Mouse (Mus musculus) stomach, postnatal 0 days (tissue): ENCODE measurements around the gene Psapl1. TPM values are rescaled to one million over a fixed set of nuclear protein-coding genes. Genes with fewer than 3 reads are reported as not detected.
"Not testable (repeated sequence)": the region's sequence is repeated elsewhere in the genome, so short reads cannot be mapped to it uniquely, and the experiment has no call there.

Source experiments
- ATAC-seq: fragments of 200-750 bp; cut with Nextera tagmentation; 2 replicates; pipeline ENCODE4 v1.8.0; 2017; ENCODE audit not compliant: low FRiP score, low TSS enrichment
- DNase-seq: peaks from one replicate; pipeline ENCODE4 v3.0.0-alpha.2; 2016; ENCODE audit warnings: low spot score
- H3K27ac ChIP-seq: fragments of 300-500 bp; sonication (generic); replicated peaks from 2 replicates; pipeline ENCODE4 v1.5.1; 2014; ENCODE audit warnings: mild to moderate bottlenecking, control low read depth
- H3K27me3 ChIP-seq: fragments of 300-500 bp; sonication (generic); 2 replicates; pipeline ENCODE4 v1.6.1; 2014; ENCODE audit warnings: low read length; ENCODE audit not compliant: control insufficient read depth, insufficient read depth
- H3K36me3 ChIP-seq: fragments of 300-500 bp; sonication (generic); 2 replicates; pipeline ENCODE4 v1.6.1; 2014; ENCODE audit warnings: low read length, mixed read lengths; ENCODE audit not compliant: control insufficient read depth, insufficient read depth
- H3K4me1 ChIP-seq: fragments of 300-500 bp; sonication (generic); replicated peaks from 2 replicates; pipeline ENCODE4 v1.6.1; 2014; ENCODE audit warnings: antibody characterized with exemption; ENCODE audit not compliant: control insufficient read depth, insufficient read depth
- H3K4me2 ChIP-seq: fragments of 300-500 bp; sonication (generic); replicated peaks from 2 replicates; pipeline ENCODE4 v1.6.1; 2014; ENCODE audit warnings: low read depth, mild to moderate bottlenecking, control low read depth, moderate library complexity
- H3K4me3 ChIP-seq: fragments of 300-500 bp; sonication (generic); 2 replicates; pipeline ENCODE4 v1.5.1; 2014; ENCODE audit warnings: low read depth, low read length, control low read depth
- H3K9ac ChIP-seq: fragments of 300-500 bp; sonication (generic); 2 replicates; pipeline ENCODE4 v1.6.1; 2014; ENCODE audit warnings: mild to moderate bottlenecking, low read length, control low read depth, mixed read lengths
- H3K9me3 ChIP-seq: fragments of 300-500 bp; sonication (generic); 2 replicates; pipeline ENCODE4 v1.6.1; 2016; ENCODE audit warnings: low read length; ENCODE audit not compliant: control insufficient read depth
- CTCF ChIP-seq: IDR thresholded peaks from 2 replicates; pipeline ENCODE4 v1.5.1; 2016; ENCODE audit warnings: antibody characterized with exemption, low read depth, mild to moderate bottlenecking, moderate library complexity
- EP300 ChIP-seq: optimal IDR thresholded peaks from 2 replicates; pipeline ENCODE3; 2016; ENCODE audit warnings: antibody characterized with exemption
- WGBS: fragments of 180-500 bp; shearing (Covaris S2); extraction: QIAGEN DNeasy Blood & Tissue Kit; methylation state at CpG from one replicate; pipeline ENCODE4 v1.1.7; 2014; 5-methylcytosine and 5-hydroxymethylcytosine counted together
- polyA plus RNA-seq: library from polyadenylated mRNA; unstranded; fragments of >200 nt; fragmentation: Nextera tagmentation; extraction: Ambion mirVana; gene quantifications from 2 replicates; pipeline ENCODE4 v1.2.1, GENCODE M21; 2015

Gene Psapl1
- polyA plus RNA-seq, 1 experiment from 2014 or later = 314 TPM

DNA sequence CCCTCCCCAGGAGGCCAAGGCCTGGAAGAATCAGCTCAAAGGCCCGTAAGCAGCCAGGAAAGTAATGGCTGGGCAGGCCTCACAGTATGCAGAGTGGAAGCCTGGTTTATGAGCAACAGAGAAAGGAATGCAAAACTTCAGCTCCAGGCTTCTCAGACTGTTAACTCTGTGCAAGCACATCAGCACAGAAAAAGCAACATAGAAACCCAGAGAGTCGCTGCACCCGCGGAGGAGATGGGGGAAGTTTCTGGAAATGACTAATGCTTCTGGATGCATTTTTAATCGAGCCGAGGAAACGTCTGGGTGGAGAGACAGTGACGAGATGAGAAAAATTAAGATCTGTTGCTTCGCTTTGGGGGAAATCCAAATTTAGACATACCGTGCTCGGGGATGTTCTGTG is 22.5 kb downstream of the Psapl1 start:
- ATAC-seq = peak; percentile 62; the same call in 1 of the 2 replicates
- Histone ChIP-seq H3K4me3 (no peak overlapping the region), H3K9ac (no peak overlapping the region), H3K4me2 (no peak overlapping the region), H3K27me3 (no peaks in the 10 kb centered on the region), H3K27ac (peak overlapping the region; percentile 82), H3K36me3 (no peaks in the 10 kb centered on the region), H3K9me3 (no peaks in the 10 kb centered on the region), H3K4me1 (no peaks in the 10 kb centered on the region; the same call in 1 of the 2 replicates)
- no peak for DNase-seq
- TF ChIP-seq EP300 (no peak), CTCF (no peak)
- WGBS = 32% methylated on average over 11 of the region's 11 CpGs

DNA sequence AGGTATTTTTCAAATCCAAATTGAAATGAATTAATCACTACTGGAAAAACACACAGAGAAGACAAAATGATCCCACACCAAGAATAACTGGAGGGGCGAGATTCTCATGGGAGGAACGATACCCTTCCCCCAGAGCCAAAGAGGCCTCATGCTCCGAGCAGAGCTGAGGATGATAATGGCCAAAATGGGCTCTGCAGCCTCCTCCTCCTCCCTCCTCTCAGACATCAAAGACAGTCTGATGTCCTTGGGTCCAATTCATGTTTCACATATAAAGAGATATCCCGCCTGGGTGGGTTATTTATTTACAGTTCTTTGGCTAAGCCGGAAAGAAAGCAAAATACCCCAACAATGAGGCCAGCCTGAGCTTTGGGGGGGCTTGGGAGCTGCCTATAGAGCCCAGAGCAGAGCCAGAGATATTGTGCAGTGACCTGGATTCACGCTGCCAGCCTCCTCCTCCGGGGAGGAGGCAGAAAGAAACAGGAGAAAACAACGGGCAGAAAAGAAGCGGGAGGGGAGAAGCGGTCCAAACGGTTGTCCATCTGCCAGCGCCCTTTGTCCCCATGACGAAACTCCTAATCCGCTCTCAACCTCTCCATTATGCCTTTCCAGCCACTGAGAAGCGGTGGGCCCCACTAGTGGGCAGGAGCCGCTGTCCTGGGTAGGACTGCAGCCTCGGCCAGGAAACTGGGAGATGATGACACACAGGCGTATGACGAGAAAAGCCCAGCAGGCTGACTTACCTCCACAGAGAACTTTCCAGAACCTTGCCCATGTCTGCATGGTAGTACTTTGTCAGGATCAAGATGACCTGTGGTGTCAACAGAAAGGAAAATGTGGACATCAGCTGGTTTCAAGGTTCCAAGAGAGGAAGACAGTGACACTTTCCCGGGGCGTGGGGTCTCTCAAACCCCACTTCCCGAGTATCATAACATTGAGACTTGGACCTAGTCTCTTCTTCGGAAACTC is 24.9 kb downstream of the Psapl1 start:
- TF ChIP-seq CTCF = no peak
- no peak for TF ChIP-seq EP300
- no peak for ATAC-seq
- H3K9me3 ChIP-seq = no peaks in the 10 kb centered on the region
- DNase-seq = no peak
- WGBS = 73% methylated on average over 23 of the region's 23 CpGs
- H3K4me1 ChIP-seq = no peaks in the 10 kb centered on the region; the same call in 1 of the 2 replicates
- no peaks in the 10 kb centered on the region for H3K36me3 ChIP-seq
- H3K4me3 ChIP-seq = no peak overlapping the region
- H3K4me2 ChIP-seq = no peak overlapping the region
- H3K9ac ChIP-seq = no peak overlapping the region
- H3K27me3 ChIP-seq = no peaks in the 10 kb centered on the region
- no peak overlapping the region for H3K27ac ChIP-seq

DNA sequence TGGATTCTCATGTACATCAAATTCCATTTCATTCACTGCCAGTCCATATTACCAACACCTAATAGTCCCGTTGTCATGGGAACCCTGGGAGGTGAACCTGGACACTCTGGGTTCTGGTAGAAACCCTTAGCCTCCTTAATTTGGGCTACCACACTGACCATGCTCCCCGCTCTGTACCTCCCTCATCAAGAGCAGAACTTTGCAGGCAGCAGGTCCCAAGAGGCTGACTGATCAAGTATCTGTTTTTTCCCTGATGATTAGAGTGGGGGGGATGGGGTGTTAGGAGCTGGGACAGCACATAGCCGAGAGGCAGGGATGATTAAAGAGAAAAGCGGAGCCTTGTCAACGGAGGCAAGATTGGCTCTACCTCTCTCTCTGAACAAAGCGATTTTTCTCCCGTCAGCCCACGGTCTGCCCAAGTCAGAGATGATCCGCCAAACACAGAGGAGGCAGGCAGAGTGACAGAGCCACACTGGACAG is 26.5 kb downstream of the Psapl1 start:
- Histone ChIP-seq H3K4me2 (no peak overlapping the region), H3K27me3 (no peaks in the 10 kb centered on the region), H3K9ac (no peak overlapping the region), H3K27ac (no peak overlapping the region), H3K36me3 (no peaks in the 10 kb centered on the region), H3K4me1 (no peaks in the 10 kb centered on the region), H3K4me3 (no peak overlapping the region), H3K9me3 (no peaks in the 10 kb centered on the region)
- WGBS = 56% methylated on average over 9 of the region's 9 CpGs
- TF ChIP-seq EP300 (no peak), CTCF (no peak)
- no peak for DNase-seq
- ATAC-seq = no peak

DNA sequence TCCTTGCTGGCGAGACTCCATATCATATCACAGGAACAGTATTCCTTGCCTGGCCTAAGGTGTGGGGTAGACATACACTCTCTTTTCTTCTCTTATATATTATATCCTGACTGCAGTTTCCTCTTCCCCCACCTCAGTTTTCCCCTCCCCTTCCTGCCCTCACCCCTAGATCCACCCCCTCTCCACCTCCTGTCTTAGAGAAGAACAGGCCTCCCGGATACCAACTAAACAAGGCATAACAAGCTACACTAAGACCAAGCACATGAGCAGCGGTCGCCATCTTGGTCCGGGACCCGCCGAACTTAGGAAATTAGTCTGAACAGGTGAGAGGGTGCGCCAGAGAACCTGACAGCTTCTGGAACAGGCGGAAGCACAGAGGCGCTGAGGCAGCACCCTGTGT is 33.7 kb downstream of the Psapl1 start:
- not testable (repeated sequence) for H3K4me3 ChIP-seq, H3K27ac ChIP-seq, H3K4me2 ChIP-seq, H3K4me1 ChIP-seq, H3K9ac ChIP-seq, H3K9me3 ChIP-seq, H3K27me3 ChIP-seq, DNase-seq, H3K36me3 ChIP-seq, ATAC-seq
- 95% methylated on average over 7 of the region's 10 CpGs for WGBS

DNA sequence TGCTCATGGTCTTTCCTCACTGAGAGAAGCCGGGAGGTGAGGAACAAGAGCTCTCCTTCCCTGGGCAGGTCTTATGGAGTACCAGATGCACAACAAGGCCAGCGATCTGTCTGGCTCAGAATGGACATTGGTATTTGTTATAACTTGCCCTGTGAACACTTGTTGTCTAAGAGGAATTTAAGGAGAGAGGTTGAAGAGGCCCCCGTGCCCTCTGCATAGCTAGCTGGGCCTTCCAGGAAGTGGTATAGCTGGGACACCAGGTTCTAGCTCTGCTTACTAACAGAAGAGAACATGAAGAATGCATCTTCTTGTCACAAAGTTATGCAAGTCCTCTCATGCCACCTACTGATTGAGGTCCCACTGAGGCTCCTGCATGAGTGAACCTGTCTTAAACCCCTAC is 44.2 kb downstream of the Psapl1 start:
- H3K4me3 ChIP-seq = no peak overlapping the region
- DNase-seq (no peak), ATAC-seq (no peak)
- H3K27ac ChIP-seq = no peak overlapping the region
- TF ChIP-seq CTCF (peak; percentile 15; the same call in 1 of the 2 replicates), EP300 (no peak)
- H3K27me3 ChIP-seq = no peaks in the 10 kb centered on the region
- no peaks in the 10 kb centered on the region for H3K36me3 ChIP-seq
- H3K4me1 ChIP-seq = no peaks in the 10 kb centered on the region
- H3K9ac ChIP-seq = no peak overlapping the region
- no peaks in the 10 kb centered on the region for H3K9me3 ChIP-seq
- no peak overlapping the region for H3K4me2 ChIP-seq
- 75% methylated on average over 3 of the region's 3 CpGs for WGBS

DNA sequence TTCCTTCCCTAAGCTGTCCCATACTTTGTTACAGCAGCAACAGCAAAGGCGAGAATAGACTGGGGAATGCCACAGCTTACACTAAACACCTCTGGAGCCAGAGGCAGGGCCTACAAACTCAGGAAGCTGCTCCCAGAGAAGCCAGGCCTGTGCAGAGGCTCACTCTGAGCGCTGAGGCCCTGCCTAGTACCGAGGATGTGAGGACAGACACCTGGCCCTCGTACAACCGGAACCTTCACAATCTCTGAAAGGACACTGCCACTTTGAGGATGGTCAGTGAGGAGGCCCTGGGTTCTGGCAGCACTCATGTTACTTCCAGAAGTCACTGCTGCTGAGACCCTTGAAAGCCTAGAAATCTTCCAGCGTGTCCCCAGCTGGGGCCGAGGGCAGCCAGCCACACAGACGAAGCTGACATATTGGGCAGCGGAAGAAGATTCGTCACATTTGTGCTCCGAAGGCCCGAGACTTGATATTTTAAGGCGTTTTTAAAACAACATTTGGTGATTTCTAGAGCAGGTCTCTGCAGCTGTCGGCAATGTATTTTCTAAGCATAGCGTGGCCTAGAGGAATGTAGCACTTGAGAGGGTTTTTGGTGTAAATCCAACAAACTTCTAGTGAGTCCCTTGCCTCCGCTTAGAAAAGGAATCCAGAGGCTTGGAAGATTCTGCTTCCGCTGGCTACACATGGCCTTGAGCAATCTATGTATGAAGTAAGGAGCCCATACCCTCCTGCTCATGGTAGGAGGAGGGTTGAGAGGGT is 49.1 kb downstream of the Psapl1 start:
- Histone ChIP-seq H3K9me3 (no peaks in the 10 kb centered on the region), H3K36me3 (no peaks in the 10 kb centered on the region), H3K27me3 (no peaks in the 10 kb centered on the region), H3K4me1 (no peaks in the 10 kb centered on the region), H3K4me3 (no peak overlapping the region), H3K4me2 (no peak overlapping the region), H3K9ac (0 out of 2 replicates have a peak overlapping the region, but pooled peaks have one; percentile 23), H3K27ac (peak overlapping the region; percentile 78)
- DNase-seq (no peak), ATAC-seq (peak; percentile 48; the same call in 1 of the 2 replicates)
- TF ChIP-seq CTCF = no peak
- no peak for TF ChIP-seq EP300
- 54% methylated on average over 17 of the region's 17 CpGs for WGBS
